Mouse (Mus musculus) heart, adult 2 months (tissue): ENCODE measurements around the gene Sh3gl2. TPM values are rescaled to one million over a fixed set of nuclear protein-coding genes. Genes with fewer than 3 reads are reported as not detected.

ENCODE experiments used
- DNase-seq, 2 experiments: peaks; one replicate each; pipeline ENCODE4 v3.0.0; 2021
- H3K27ac ChIP-seq: fragments of 200-600 bp; 2 replicates; pipeline ENCODE4 v1.8.1; 2022
- H3K27me3 ChIP-seq: fragments of 200-500 bp; 2 replicates; pipeline ENCODE4 v1.6.1; 2012; ENCODE audit warnings: mild to moderate bottlenecking, low read length, inconsistent platforms, mixed read lengths; ENCODE audit not compliant: control insufficient read depth, insufficient read depth
- H3K36me3 ChIP-seq: fragments of 200-500 bp; 2 replicates; pipeline ENCODE4 v1.6.1; 2012; ENCODE audit warnings: low read length, inconsistent platforms; ENCODE audit not compliant: control insufficient read depth, insufficient read depth
- H3K4me1 ChIP-seq: fragments of 200-500 bp; 2 replicates; pipeline ENCODE4 v1.6.1; 2011; ENCODE audit warnings: low read length; ENCODE audit not compliant: control insufficient read depth, insufficient read depth
- H3K4me3 ChIP-seq: fragments of 200-600 bp; 2 replicates; pipeline ENCODE4 v1.8.1; 2022
- H3K79me2 ChIP-seq: fragments of 200-500 bp; replicated peaks from 2 replicates; pipeline ENCODE4 v1.6.1; 2012; ENCODE audit warnings: mild to moderate bottlenecking, inconsistent platforms, low read length, moderate library complexity, mixed read lengths; ENCODE audit not compliant: control insufficient read depth, insufficient read depth
- H3K9ac ChIP-seq: fragments of 200-500 bp; 2 replicates; pipeline ENCODE4 v1.6.1; 2012; ENCODE audit warnings: low read depth, mild to moderate bottlenecking, control low read depth, inconsistent platforms, low read length, mixed read lengths
- CTCF ChIP-seq: fragments of 200-600 bp; IDR thresholded peaks from 2 replicates; pipeline ENCODE4 v1.8.1; 2022; ENCODE audit warnings: antibody characterized with exemption, mild to moderate bottlenecking, moderate library complexity
- EP300 ChIP-seq: fragments of 200-500 bp; IDR thresholded peaks from 2 replicates; pipeline ENCODE4 v1.6.1; 2011; ENCODE audit warnings: low read depth, low read length, control low read depth; ENCODE audit not compliant: insufficient read depth
- POLR2A ChIP-seq: fragments of 200-500 bp; IDR thresholded peaks from 2 replicates; pipeline ENCODE4 v1.6.1; 2011; ENCODE audit warnings: mild to moderate bottlenecking, low read depth, low read length, control low read depth; ENCODE audit not compliant: insufficient read depth
- WGBS: fragments of 180-500 bp; shearing (Covaris S2); methylation state at CpG from one replicate; pipeline ENCODE4 v1.1.7; 2018; 5-methylcytosine and 5-hydroxymethylcytosine counted together
- intact Hi-C: fragments of 180-260 bp; cut with DNase I; formaldehyde crosslinking; loops from one replicate; pipeline ENCODE4 v1.15.1; 2025
- polyA plus RNA-seq: library from polyadenylated mRNA; depleted of rRNA; stranded (reverse); fragments of >200 nt; gene quantifications from 2 replicates; pipeline ENCODE4 v1.2.3, GENCODE M21; 2012
- total RNA-seq, 2 experiments: library from RNA; stranded (reverse); gene quantifications; 2 replicates each; pipeline ENCODE4 v1.2.3; 2021

The Sh3gl2 gene
- total and polyA plus RNA-seq, 3 experiments, result 0.62 to 6.7 (median 5.4) TPM

DNA sequence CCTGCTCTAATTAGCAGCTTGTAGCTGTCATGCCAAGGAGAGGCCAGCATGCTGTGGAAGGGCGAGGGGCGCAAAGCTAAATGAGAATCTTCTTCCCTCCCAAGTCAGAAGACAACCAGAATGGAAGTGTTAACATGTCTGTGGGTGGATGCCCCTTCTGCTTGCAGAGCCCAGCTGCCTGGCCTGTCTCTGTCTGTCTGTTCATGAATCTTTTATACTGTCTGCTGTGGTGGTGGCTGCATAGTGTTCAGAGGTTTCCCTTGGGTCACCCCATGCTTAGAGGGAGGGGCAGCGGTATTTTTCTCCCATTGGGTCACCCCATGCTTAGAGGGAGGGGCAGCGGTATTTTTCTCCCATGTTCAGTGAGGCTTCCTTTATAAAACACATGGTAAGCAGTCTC, 68.0 kb downstream of the Sh3gl2 start:
- intact Hi-C loops, result no loop called here
- no peak for DNase-seq
- H3K36me3 ChIP-seq, result no peaks in the 10 kb centered on the region
- TF ChIP-seq EP300 (no peak), POLR2A (no peak), CTCF (no peak)
- H3K27me3 ChIP-seq, result no peaks in the 10 kb centered on the region
- H3K79me2 ChIP-seq, result no peaks in the 10 kb centered on the region
- H3K9ac ChIP-seq, result no peak overlapping the region
- no peaks in the 10 kb centered on the region for H3K4me1 ChIP-seq
- no peak overlapping the region for H3K27ac ChIP-seq
- 81% methylated on average over 4 of the region's 4 CpGs for WGBS
- H3K4me3 ChIP-seq, result no peak overlapping the region

DNA sequence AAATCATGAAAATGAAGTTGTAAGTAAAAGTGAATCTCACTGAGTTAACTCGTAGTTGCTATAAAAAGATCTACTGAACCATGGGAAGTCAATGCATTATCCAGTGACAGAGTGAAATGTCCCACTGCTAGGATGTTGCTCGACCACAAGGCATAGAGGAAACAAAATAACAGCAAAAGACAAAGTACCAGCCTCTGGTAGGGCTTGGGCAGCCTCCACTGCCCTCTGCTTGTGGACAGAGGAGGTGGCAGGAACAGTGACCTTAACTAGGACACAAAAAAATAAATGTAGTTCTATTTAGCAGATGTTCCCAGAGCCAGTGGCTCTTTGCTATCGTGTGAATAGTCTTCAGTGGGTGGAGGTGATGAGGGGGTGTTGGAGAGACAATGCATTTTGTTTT, 68.5 kb downstream of the Sh3gl2 start:
- WGBS, result 67% methylated on average over 3 of the region's 3 CpGs

DNA sequence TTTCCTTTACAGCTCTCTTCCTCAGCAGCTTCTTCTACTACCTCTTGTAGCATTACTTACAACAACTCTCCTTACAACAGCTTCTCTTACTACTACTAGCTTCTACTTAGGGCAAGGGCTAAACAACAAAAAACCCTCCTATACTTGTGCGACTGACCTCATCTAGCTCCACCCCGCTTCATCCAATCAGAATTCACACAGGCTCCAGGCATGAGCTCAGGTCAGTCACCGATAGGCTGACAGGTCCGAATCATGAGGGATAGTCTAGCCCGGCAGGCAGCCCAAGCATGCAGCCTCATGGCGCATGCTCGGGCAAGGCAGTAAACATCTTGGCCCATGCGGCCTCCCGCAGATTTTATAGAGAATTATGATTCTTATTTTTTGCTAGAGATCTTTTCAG, 78.2 kb downstream of the Sh3gl2 start:
- WGBS, result 93% methylated on average over 9 of the region's 9 CpGs
- Histone ChIP-seq H3K27ac (no peak overlapping the region), H3K27me3 (no peaks in the 10 kb centered on the region; the same call in 1 of the 2 replicates), H3K4me1 (no peaks in the 10 kb centered on the region), H3K9ac (no peak overlapping the region), H3K79me2 (no peaks in the 10 kb centered on the region), H3K4me3 (no peak overlapping the region), H3K36me3 (no peaks in the 10 kb centered on the region)
- no peak for DNase-seq
- intact Hi-C loops, result no loop called here
- TF ChIP-seq CTCF (no peak), EP300 (no peak), POLR2A (no peak)

More for the DNA sequence above, 68.5 kb downstream of the Sh3gl2 start:
- no peaks in the 10 kb centered on the region for H3K4me1 ChIP-seq
- no peaks in the 10 kb centered on the region for H3K79me2 ChIP-seq
- H3K36me3 ChIP-seq, result no peaks in the 10 kb centered on the region
- no peak for TF ChIP-seq POLR2A
- no peak for TF ChIP-seq CTCF
- no peak for TF ChIP-seq EP300
- no peak overlapping the region for H3K9ac ChIP-seq
- no peak overlapping the region for H3K4me3 ChIP-seq
- no peak overlapping the region for H3K27ac ChIP-seq
- no peak for DNase-seq
- no peaks in the 10 kb centered on the region for H3K27me3 ChIP-seq
- intact Hi-C loops, result no loop called here

DNA sequence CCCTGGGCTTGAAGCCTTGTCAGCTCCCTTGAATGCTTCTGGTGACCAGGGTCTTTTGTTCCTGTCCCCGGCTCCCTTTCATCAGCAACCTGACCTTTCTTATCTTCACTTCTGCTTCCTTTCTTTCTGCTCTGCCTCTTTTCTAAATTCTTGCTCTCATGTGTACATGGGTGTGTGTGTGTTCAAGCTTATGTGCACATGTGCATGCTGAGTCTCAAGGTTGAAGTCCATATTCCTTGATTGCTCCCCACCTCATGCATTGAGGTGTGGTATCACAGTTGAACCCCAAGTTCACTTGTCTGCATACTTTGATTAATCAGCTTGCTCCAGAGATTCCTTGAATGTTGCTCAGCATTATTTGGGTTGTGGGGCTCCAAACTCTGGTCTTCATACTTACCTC, 85.1 kb downstream of the Sh3gl2 start:
- no peak for DNase-seq
- no peak for TF ChIP-seq POLR2A
- no peak for TF ChIP-seq CTCF
- no peak for TF ChIP-seq EP300
- intact Hi-C loops, result no loop called here
- Histone ChIP-seq H3K79me2 (no peaks in the 10 kb centered on the region), H3K4me3 (no peak overlapping the region), H3K27me3 (no peaks in the 10 kb centered on the region), H3K9ac (no peak overlapping the region), H3K4me1 (no peaks in the 10 kb centered on the region), H3K36me3 (no peaks in the 10 kb centered on the region), H3K27ac (no peak overlapping the region)
- 39% methylated on average over 1 of the region's 1 CpGs for WGBS

DNA sequence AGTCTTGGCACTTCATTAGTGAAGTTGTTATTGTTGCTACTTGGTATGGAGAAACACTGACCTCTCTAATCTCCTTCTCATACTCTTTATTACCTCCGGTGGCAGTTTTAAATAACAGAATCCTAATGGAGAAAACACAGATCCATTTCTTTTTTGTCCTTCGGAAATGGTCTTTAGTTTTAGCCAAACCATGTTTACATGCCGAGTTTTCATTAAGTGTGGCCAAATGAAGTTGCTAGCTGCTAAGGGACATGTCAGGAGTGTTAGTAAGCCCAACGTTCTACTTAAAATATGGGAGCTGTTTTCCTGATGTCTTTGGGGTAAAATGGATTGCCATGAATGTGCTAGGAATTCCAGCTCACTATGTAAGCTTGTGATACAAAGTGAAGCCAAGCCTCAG, 86.4 kb downstream of the Sh3gl2 start:
- TF ChIP-seq CTCF (no peak), EP300 (no peak), POLR2A (no peak)
- intact Hi-C loops, result no loop called here
- Histone ChIP-seq H3K36me3 (no peaks in the 10 kb centered on the region), H3K27ac (no peak overlapping the region), H3K4me3 (no peak overlapping the region), H3K4me1 (no peaks in the 10 kb centered on the region), H3K27me3 (no peaks in the 10 kb centered on the region), H3K9ac (no peak overlapping the region), H3K79me2 (no peaks in the 10 kb centered on the region)
- WGBS, result 74% methylated on average over 4 of the region's 4 CpGs
- no peak for DNase-seq

DNA sequence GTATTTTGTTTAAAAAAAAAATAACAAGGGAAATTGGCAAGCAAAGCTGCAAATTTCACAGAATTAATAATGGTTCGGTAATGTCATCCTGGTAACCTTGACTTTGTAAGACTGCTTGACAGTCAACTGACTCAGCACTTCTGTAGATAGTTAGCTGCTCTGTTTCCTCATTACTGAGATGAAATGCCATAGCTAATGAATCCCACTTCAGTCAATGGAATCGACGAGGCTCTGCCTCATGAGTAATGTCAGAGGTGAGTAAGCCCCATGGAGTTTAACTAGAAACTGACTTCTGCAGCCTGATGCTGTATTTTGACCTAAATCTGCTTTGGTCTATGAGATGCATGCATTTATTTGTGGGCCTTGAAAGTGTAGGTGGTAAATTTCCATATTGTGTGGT, 88.4 kb downstream of the Sh3gl2 start:
- H3K27me3 ChIP-seq, result no peaks in the 10 kb centered on the region
- 80% methylated on average over 3 of the region's 3 CpGs for WGBS
- H3K4me3 ChIP-seq, result no peak overlapping the region
- intact Hi-C loops, result no loop called here
- no peaks in the 10 kb centered on the region for H3K36me3 ChIP-seq
- DNase-seq, result no peak
- no peaks in the 10 kb centered on the region for H3K79me2 ChIP-seq
- H3K4me1 ChIP-seq, result no peaks in the 10 kb centered on the region
- TF ChIP-seq EP300 (no peak), POLR2A (no peak), CTCF (no peak)
- no peak overlapping the region for H3K27ac ChIP-seq
- no peak overlapping the region for H3K9ac ChIP-seq
